Mouse (Mus musculus): ENCODE measurements at regions not wholly inside any gene's neighbourhood (a gene's known extent, or its start where the extent isn't known, plus 50 kb on each side); places are given as distances from the start of the nearest gene placed in this dataset.

DNA sequence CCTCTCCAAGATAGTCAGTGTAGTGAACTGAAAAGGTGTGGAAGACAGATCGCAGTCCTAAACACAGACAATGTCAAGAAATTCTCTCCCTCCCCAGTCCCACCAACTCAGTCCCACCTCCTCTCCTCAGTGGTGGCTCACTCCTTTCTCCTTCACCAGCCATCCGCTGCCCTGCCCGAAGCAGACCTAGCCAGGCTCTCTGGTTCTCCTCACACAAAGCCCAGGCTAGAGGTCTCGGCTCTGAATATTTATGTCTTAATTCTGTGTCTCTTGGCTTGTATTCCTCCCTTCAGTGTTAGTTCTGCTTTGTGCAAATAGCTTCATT is 276.1 kb downstream of the Rngtt start:
- H3K9ac ChIP-seq, result no peak overlapping the region
- WGBS, result 40% methylated on average over 4 of the region's 4 CpGs

DNA sequence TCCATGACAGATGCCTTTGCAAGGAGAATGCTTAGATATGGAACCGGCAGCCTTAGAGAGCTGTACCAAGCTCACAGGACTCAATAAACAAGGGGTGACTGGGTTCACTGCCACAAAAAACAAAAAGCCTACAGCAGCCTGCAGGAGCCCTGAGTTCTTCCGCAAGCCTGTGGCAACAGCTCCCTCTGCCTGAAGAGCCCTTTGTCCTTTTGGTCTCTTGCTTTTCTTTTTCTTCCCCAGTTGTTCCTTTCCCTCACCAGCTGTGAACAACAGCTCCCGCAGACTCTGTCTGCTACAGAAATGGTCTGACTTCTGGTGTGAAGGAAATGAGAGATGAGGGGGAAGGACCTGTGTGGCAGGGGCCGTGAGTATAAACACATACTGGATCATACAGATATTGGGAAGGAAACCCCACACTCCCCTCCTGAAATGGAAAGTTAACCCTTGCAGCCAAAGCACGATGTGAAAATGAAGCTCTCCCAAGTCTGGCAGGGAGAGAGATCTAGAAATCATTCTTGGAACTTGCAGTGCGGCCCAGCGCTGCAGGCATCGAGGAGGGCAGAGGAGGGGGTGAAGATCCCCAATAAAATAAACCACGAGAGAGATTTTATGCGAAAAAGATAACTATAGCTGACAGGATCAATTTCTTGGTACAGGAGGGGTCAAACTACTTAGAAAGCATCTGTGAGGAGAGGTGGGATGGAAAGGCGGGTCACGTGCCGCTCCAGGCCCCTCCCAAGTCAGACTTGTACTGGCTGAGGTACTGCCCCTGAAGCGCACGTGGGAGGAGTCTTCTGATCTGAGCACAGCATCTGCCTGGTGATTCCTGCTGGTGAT is 276.7 kb downstream of the Rngtt start:
- ATAC-seq (ENCODE audit: insufficient read depth), result peak; percentile 78
- Histone ChIP-seq H3K4me2 (peak overlapping the region; percentile 52), H3K9ac (no peak overlapping the region), H3K4me3 (ENCODE audit: low read depth, low read length) (no peak overlapping the region; the same call in 1 of the 2 replicates), H3K27me3 (ENCODE audit: insufficient read depth, low read length) (no peaks in the 10 kb centered on the region), H3K9me3 (ENCODE audit: low read depth, low read length) (no peaks in the 10 kb centered on the region), H3K4me1 (ENCODE audit: insufficient read depth) (no peaks in the 10 kb centered on the region), H3K36me3 (ENCODE audit: insufficient read depth) (no peaks in the 10 kb centered on the region), H3K27ac (ENCODE audit: low read depth) (peak overlapping the region; percentile 39; the same call in 1 of the 2 replicates)
- TF ChIP-seq CTCF (IDR thresholded peaks at IDR 0.05; ENCODE audit: low read depth), result peak; percentile 55
- WGBS, result 8% methylated on average over 15 of the region's 15 CpGs
- DNase-seq, result peak; percentile 76

More for the DNA sequence above, 276.1 kb downstream of the Rngtt start:
- H3K9me3 ChIP-seq (ENCODE audit: low read depth, low read length), result no peaks in the 10 kb centered on the region
- no peaks in the 10 kb centered on the region for H3K4me1 ChIP-seq (ENCODE audit: insufficient read depth)
- H3K27me3 ChIP-seq (ENCODE audit: insufficient read depth, low read length), result no peaks in the 10 kb centered on the region
- peak overlapping the region; percentile 39; the same call in 1 of the 2 replicates for H3K27ac ChIP-seq (ENCODE audit: low read depth)
- no peak for TF ChIP-seq CTCF (IDR thresholded peaks at IDR 0.05; ENCODE audit: low read depth)
- H3K4me2 ChIP-seq, result peak overlapping the region; percentile 52
- no peak overlapping the region for H3K4me3 ChIP-seq (ENCODE audit: low read depth, low read length)
- ATAC-seq (ENCODE audit: insufficient read depth) (peak; percentile 26; the same call in 1 of the 2 replicates), DNase-seq (no peak)
- H3K36me3 ChIP-seq (ENCODE audit: insufficient read depth), result no peaks in the 10 kb centered on the region

DNA sequence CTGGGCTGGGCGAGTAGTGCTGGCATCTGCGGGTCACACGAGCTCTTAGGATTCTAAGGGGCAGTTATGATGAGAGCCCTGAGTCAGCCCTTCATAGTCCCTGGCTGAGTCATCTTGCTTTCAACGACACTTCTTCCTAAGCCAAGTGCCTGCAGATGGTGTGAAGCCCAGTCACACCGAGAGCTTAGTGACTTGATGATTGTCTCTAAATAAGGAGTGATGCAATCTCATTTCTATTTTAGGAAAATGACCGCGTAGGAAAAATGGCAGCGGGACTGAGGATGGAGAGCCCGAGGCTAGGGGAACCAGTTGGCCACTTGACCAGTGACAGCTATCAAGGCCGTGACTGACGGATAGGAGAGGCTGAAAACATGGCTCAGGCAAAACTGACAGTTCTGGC is 277.6 kb downstream of the Rngtt start:
- H3K4me2 ChIP-seq, result peak overlapping the region; percentile 52
- no peak for TF ChIP-seq CTCF (IDR thresholded peaks at IDR 0.05; ENCODE audit: low read depth)

DNA sequence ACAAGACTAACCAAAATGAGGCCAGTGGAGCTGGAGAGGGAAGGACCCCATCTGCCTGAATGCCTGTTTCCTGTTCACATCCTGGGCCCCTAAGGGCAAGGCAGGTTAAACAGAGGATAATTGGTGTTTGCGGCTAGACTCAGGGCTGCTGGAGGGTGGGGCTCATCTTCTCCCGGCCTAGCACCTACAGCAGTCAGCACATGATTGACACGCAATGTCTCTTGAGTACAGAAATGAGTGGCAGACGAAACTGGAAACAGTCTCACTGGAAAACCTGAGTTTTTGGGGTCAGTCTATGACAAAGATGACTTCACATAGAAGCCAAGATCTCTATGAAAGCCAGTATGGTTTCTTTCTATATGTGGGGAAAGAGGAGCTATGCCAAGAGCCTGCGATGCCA is 278.0 kb downstream of the Rngtt start:
- H3K9me3 ChIP-seq (ENCODE audit: low read depth, low read length), result no peaks in the 10 kb centered on the region
- no peak overlapping the region for H3K4me3 ChIP-seq (ENCODE audit: low read depth, low read length)
- no peaks in the 10 kb centered on the region for H3K36me3 ChIP-seq (ENCODE audit: insufficient read depth)
- H3K9ac ChIP-seq, result no peak overlapping the region
- H3K27me3 ChIP-seq (ENCODE audit: insufficient read depth, low read length), result no peaks in the 10 kb centered on the region
- WGBS, result 82% methylated on average over 5 of the region's 5 CpGs
- DNase-seq (no peak), ATAC-seq (ENCODE audit: insufficient read depth) (no peak)
- TF ChIP-seq CTCF (IDR thresholded peaks at IDR 0.05; ENCODE audit: low read depth), result no peak
- H3K27ac ChIP-seq (ENCODE audit: low read depth), result no peak overlapping the region
- H3K4me2 ChIP-seq, result no peak overlapping the region
- H3K4me1 ChIP-seq (ENCODE audit: insufficient read depth), result no peaks in the 10 kb centered on the region

More for the DNA sequence above, 277.6 kb downstream of the Rngtt start:
- WGBS, result 59% methylated on average over 11 of the region's 11 CpGs
- H3K36me3 ChIP-seq (ENCODE audit: insufficient read depth), result no peaks in the 10 kb centered on the region
- H3K9ac ChIP-seq, result no peak overlapping the region
- no peaks in the 10 kb centered on the region for H3K9me3 ChIP-seq (ENCODE audit: low read depth, low read length)
- H3K4me1 ChIP-seq (ENCODE audit: insufficient read depth), result no peaks in the 10 kb centered on the region
- H3K4me3 ChIP-seq (ENCODE audit: low read depth, low read length), result no peak overlapping the region
- peak; percentile 40 for DNase-seq
- H3K27ac ChIP-seq (ENCODE audit: low read depth), result no peak overlapping the region
- no peak for ATAC-seq (ENCODE audit: insufficient read depth)
- H3K27me3 ChIP-seq (ENCODE audit: insufficient read depth, low read length), result no peaks in the 10 kb centered on the region

DNA sequence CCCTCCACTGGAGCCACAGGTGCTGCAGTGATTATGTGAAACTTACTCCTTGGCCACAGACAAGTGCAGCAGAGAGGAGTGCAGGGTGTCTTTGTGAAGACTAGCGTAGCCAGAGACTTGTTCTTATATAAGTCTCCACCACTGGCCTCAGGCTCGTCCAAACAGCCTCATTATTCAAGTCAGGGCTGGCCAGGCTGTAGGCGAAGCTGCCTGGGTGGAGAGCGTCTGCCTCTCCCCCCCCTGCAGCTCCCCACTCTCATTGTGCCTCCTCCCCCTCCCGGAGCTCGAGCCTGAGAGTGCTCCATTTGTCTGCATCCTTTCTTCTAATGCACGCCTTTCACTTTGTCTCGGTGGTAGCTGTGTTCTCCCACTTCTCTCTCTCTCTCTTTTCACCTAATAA is 279.1 kb downstream of the Rngtt start:
- Histone ChIP-seq H3K9ac (no peak overlapping the region), H3K9me3 (ENCODE audit: low read depth, low read length) (no peaks in the 10 kb centered on the region), H3K27me3 (ENCODE audit: insufficient read depth, low read length) (no peaks in the 10 kb centered on the region), H3K4me3 (ENCODE audit: low read depth, low read length) (no peak overlapping the region), H3K4me2 (no peak overlapping the region), H3K27ac (ENCODE audit: low read depth) (no peak overlapping the region), H3K4me1 (ENCODE audit: insufficient read depth) (no peaks in the 10 kb centered on the region), H3K36me3 (ENCODE audit: insufficient read depth) (no peaks in the 10 kb centered on the region)
- 6% methylated on average over 8 of the region's 8 CpGs for WGBS
- DNase-seq, result peak; percentile 33
- no peak for TF ChIP-seq CTCF (IDR thresholded peaks at IDR 0.05; ENCODE audit: low read depth)
- no peak for ATAC-seq (ENCODE audit: insufficient read depth)

DNA sequence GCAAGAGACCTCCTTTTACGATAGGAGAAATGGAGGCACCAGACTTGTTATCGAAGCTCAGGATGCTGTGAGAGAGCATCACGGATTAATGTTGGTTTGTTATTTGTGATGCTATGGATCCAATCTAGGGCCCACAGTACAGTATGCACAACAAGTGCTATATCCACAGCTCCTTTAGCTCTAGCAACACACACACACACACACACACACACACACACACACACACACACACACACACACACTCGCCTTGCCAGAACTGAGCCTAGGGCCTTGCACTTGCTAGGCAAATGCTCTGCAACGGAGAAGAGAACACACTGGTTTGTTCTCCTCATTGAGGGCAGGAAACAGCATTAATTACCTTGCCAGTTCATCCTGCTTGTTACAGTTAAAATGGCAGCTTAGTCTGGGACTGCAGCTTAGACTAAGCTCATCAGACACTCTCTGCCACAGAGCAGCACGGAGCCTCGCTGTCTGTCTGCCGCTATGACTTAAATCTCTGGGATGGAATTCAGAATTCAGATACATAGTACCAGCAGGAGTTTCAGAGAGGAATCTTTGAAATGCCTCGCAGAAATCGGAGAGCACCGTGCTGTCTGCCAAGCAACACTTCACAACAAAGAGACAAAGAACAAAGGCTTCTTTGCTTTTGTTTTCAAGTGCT is 285.0 kb downstream of the Rngtt start:
- H3K27ac ChIP-seq (ENCODE audit: low read depth), result no peak overlapping the region
- no peak for TF ChIP-seq CTCF (IDR thresholded peaks at IDR 0.05; ENCODE audit: low read depth)
- H3K4me1 ChIP-seq (ENCODE audit: insufficient read depth), result no peaks in the 10 kb centered on the region
- DNase-seq (no peak), ATAC-seq (ENCODE audit: insufficient read depth) (no peak)
- 51% methylated on average over 11 of the region's 11 CpGs for WGBS
- no peaks in the 10 kb centered on the region for H3K9me3 ChIP-seq (ENCODE audit: low read depth, low read length)
- H3K36me3 ChIP-seq (ENCODE audit: insufficient read depth), result no peaks in the 10 kb centered on the region
- no peaks in the 10 kb centered on the region for H3K27me3 ChIP-seq (ENCODE audit: insufficient read depth, low read length)
- H3K4me3 ChIP-seq (ENCODE audit: low read depth, low read length), result no peak overlapping the region
- H3K9ac ChIP-seq, result no peak overlapping the region
- H3K4me2 ChIP-seq, result no peak overlapping the region

DNA sequence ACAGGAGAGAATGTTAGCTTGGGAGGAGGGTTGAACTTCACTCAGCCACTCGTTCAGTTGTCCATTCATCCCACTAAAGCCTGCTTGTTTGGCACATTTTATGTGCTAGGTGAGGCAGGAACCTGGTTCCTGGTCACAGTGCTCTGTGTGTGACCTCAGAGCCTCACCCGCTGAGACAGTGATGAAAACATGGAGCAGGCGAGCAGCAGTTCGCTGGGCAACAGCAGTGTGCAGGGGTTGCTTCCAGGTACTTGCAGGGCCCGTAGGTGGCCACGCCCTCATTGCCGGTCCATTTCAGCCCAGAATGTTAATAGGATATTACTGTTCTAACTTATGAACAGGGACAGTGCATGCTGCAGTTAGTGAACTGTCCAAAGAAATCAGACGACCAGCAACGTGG is 285.7 kb downstream of the Rngtt start:
- Histone ChIP-seq H3K4me2 (no peak overlapping the region), H3K9me3 (ENCODE audit: low read depth, low read length) (no peaks in the 10 kb centered on the region), H3K36me3 (ENCODE audit: insufficient read depth) (no peaks in the 10 kb centered on the region), H3K4me3 (ENCODE audit: low read depth, low read length) (no peak overlapping the region), H3K27ac (ENCODE audit: low read depth) (no peak overlapping the region), H3K27me3 (ENCODE audit: insufficient read depth, low read length) (no peaks in the 10 kb centered on the region), H3K4me1 (ENCODE audit: insufficient read depth) (0 out of 2 replicates have a peak, but pooled peaks cover 2% of the 10 kb centered on the region), H3K9ac (no peak overlapping the region)
- 67% methylated on average over 9 of the region's 9 CpGs for WGBS
- DNase-seq, result no peak
- no peak for TF ChIP-seq CTCF (IDR thresholded peaks at IDR 0.05; ENCODE audit: low read depth)
- ATAC-seq (ENCODE audit: insufficient read depth), result no peak

Measured in lung, embryonic 14.5 days (tissue).